Mouse (Mus musculus) heart, adult 2 months (tissue): ENCODE results near the gene Cstl1.

Experiments used
- CTCF ChIP-seq: fragments of 200-600 bp; IDR thresholded peaks from 2 replicates; pipeline ENCODE4 v1.8.1; 2022; ENCODE audit warnings: antibody characterized with exemption, mild to moderate bottlenecking, moderate library complexity
- EP300 ChIP-seq: fragments of 200-500 bp; IDR thresholded peaks from 2 replicates; pipeline ENCODE4 v1.6.1; 2011; ENCODE audit warnings: low read depth, low read length, control low read depth; ENCODE audit not compliant: insufficient read depth
- POLR2A ChIP-seq: fragments of 200-500 bp; IDR thresholded peaks from 2 replicates; pipeline ENCODE4 v1.6.1; 2011; ENCODE audit warnings: mild to moderate bottlenecking, low read depth, low read length, control low read depth; ENCODE audit not compliant: insufficient read depth

DNA sequence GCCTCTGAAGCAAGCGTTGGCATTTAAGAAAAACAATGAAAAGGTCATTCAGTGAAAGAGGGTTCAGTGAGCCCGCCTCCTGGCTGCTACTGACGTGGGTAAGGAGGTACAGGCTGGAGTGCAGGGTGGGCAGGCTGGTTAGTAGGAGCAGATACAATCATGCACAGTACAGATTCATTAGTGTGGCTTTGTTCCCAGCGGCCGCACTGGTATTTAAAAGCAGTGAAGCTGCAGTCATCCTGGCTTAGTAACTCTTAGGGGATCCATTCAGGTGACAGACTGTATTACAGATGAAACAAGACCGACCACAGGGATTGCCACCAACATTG is 43.0 kb upstream of the Cstl1 start:
- TF ChIP-seq CTCF (no peak), EP300 (no peak), POLR2A (no peak)
